Mouse (Mus musculus) skeletal muscle tissue, adult 2 months (tissue): ENCODE measurements around the gene Pard3.

ENCODE experiments used
- DNase-seq: peaks from one replicate; pipeline ENCODE4 v3.0.0-alpha.2; 2012; ENCODE audit warnings: low read depth, low spot score

Gene Pard3

GRCm38 (mm10) chr8:127063551-127064360 is at the start of gene Pard3:
Gene Pard3, plus strand, starts transcription at chr8:127063893.
- peak; percentile 68 for DNase-seq

- DNase-seq = no peak
These were observed 41.9 kb upstream of the Pard3 start for GRCm38 (mm10) chr8:127021830-127022229.

- DNase-seq = no peak
These were observed 38.4 kb upstream of the Pard3 start for GRCm38 (mm10) chr8:127025256-127025717.

GRCm38 (mm10) chr8:127025775-127026174 is 37.9 kb upstream of the Pard3 start:
- no peak for DNase-seq

GRCm38 (mm10) chr8:127031476-127031875 is 32.2 kb upstream of the Pard3 start:
- no peak for DNase-seq

GRCm38 (mm10) chr8:127038928-127039327 is 24.8 kb upstream of the Pard3 start:
- no peak for DNase-seq

GRCm38 (mm10) chr8:127049996-127050395 is 13.7 kb upstream of the Pard3 start:
- DNase-seq = no peak

GRCm38 (mm10) chr8:127052132-127052531 is 11.6 kb upstream of the Pard3 start:
- DNase-seq = no peak

- DNase-seq = peak; percentile 74
These were observed 8.6 kb upstream of the Pard3 start for GRCm38 (mm10) chr8:127055081-127055480.

- DNase-seq = no peak
These were observed 4.9 kb upstream of the Pard3 start for GRCm38 (mm10) chr8:127058759-127059158.

- no peak for DNase-seq
These were observed 3.9 kb upstream of the Pard3 start for GRCm38 (mm10) chr8:127059826-127060225.

GRCm38 (mm10) chr8:127064361-127065112 is 844 bp downstream of the Pard3 start:
- DNase-seq = no peak

GRCm38 (mm10) chr8:127065113-127065473 is 1.4 kb downstream of the Pard3 start:
- no peak for DNase-seq

GRCm38 (mm10) chr8:127065791-127066190 is 2.1 kb downstream of the Pard3 start:
- no peak for DNase-seq

- no peak for DNase-seq
These were observed 2.8 kb downstream of the Pard3 start for GRCm38 (mm10) chr8:127066501-127066900.

- no peak for DNase-seq
These were observed 5.0 kb downstream of the Pard3 start for GRCm38 (mm10) chr8:127068719-127069118.

GRCm38 (mm10) chr8:127070225-127070624 is 6.5 kb downstream of the Pard3 start:
- peak; percentile 18 for DNase-seq

- peak; percentile 46 for DNase-seq
These were observed 9.4 kb downstream of the Pard3 start for GRCm38 (mm10) chr8:127073052-127073618.

- DNase-seq = no peak
These were observed 12.8 kb downstream of the Pard3 start for GRCm38 (mm10) chr8:127076511-127076910.

- no peak for DNase-seq
These were observed 15.6 kb downstream of the Pard3 start for GRCm38 (mm10) chr8:127079244-127079805.

GRCm38 (mm10) chr8:127081297-127081696 is 17.6 kb downstream of the Pard3 start:
- DNase-seq = no peak

- no peak for DNase-seq
These were observed 18.8 kb downstream of the Pard3 start for GRCm38 (mm10) chr8:127082486-127082885.
